ENCODE assay signal across 8 mouse cellular contexts in the genomic region with DNA sequence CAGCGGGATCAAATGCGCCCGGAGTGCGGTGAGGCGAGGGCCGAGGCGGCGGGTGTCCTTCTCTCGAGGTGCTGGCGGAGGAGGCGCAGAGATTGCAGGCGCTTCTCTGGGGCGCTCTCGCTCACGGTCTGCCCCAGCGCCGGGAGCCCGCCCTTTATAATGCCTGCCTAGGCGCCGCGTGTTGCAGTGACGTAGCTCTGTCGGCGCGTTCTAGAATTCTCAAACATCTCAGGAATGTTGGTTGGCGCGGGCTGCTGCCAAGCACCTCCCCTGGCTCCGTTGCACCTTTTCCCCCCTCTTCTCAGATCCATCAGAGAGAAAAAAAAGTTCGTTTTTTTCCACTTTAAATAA. TPM values are rescaled to one million over a fixed set of nuclear protein-coding genes. Genes with fewer than 3 reads are reported as not detected.
DNase-seq lines count a peak whose midpoint lies in the region; ATAC-seq and TF ChIP-seq lines count a peak whose summit lies in the region.

A gene (minus strand): TSS at position 130 of the 351 bp plus-strand sequence.

- no peaks in the 10 kb centered on the region for H3K9me3 ChIP-seq in erythroblast, embryonic 14.5 days (ENCODE audit: control insufficient read depth, low read length)
- H3K9me3 ChIP-seq in heart, embryonic 10.5 days, result no peaks in the 10 kb centered on the region
- no peaks in the 10 kb centered on the region for H3K9me3 ChIP-seq in kidney, embryonic 14.5 days (ENCODE audit: control insufficient read depth, low read length)
- H3K9me3 ChIP-seq in liver, embryonic 16.5 days (replicated peaks; ENCODE audit: control insufficient read depth, low read length), result no peaks in the 10 kb centered on the region

- peaks cover 70% of the 10 kb centered on the region for H3K27me3 ChIP-seq in erythroblast, embryonic 14.5 days (ENCODE audit: control insufficient read depth)
- no peaks in the 10 kb centered on the region for H3K27me3 ChIP-seq in heart, embryonic 10.5 days (ENCODE audit: insufficient read depth, poor library complexity, severe bottlenecking)
- H3K27me3 ChIP-seq in kidney, embryonic 14.5 days (ENCODE audit: control insufficient read depth, insufficient read depth, low read length), result no peaks in the 10 kb centered on the region
- H3K27me3 ChIP-seq in liver, embryonic 16.5 days (ENCODE audit: control insufficient read depth, insufficient read depth, low read depth, low read length), result peaks cover 54% of the 10 kb centered on the region

- no peaks in the 10 kb centered on the region for H3K4me1 ChIP-seq in erythroblast, embryonic 14.5 days (ENCODE audit: control insufficient read depth)
- H3K4me1 ChIP-seq in embryonic fibroblast, embryonic 13.5 days (ENCODE audit: control insufficient read depth, insufficient read depth, low read length), result peaks cover 6% of the 10 kb centered on the region
- H3K4me1 ChIP-seq in heart, embryonic 10.5 days, result peaks cover 58% of the 10 kb centered on the region
- peaks cover 25% of the 10 kb centered on the region for H3K4me1 ChIP-seq in kidney, embryonic 14.5 days (ENCODE audit: control insufficient read depth, insufficient read depth, low read length)
- no peaks in the 10 kb centered on the region; the same call in 1 of the 2 replicates for H3K4me1 ChIP-seq in liver, embryonic 16.5 days (ENCODE audit: control insufficient read depth, low read depth, low read length)

- H3K27ac ChIP-seq in embryonic fibroblast, embryonic 13.5 days (ENCODE audit: insufficient read depth, low read length), result peak within 1 kb of the TSS; percentile 99
- H3K27ac ChIP-seq in heart, embryonic 10.5 days, result peak within 1 kb of the TSS; percentile 97
- H3K27ac ChIP-seq in kidney, embryonic 14.5 days (ENCODE audit: low read depth, low read length), result peak within 1 kb of the TSS; percentile 79
- H3K27ac ChIP-seq in liver, embryonic 16.5 days (ENCODE audit: low read length), result peak within 1 kb of the TSS; percentile 40

- peak within 1 kb of the TSS; percentile 74 for H3K9ac ChIP-seq in kidney, embryonic 14.5 days (ENCODE audit: low read depth, low read length)
- H3K9ac ChIP-seq in liver, embryonic 16.5 days (ENCODE audit: low read depth, low read length), result peak within 1 kb of the TSS; percentile 36; the same call in 1 of the 2 replicates

- DNase-seq in heart, embryonic 10.5 days (ENCODE audit: low spot score), result peak; percentile 93
- DNase-seq in ovary, adult 18-20 months (ENCODE audit: low spot score), result peak; percentile 69

- peak; percentile 96 for TF ChIP-seq POLR2A in embryonic fibroblast, embryonic 13.5 days (IDR thresholded peaks at IDR 0.05; ENCODE audit: low read depth, low read length)

- ATAC-seq in erythroblast, adult 5-6 weeks (replicated peaks; ENCODE audit: low FRiP score, poor library complexity, severe bottlenecking), result no peak
- peak; percentile 51 for ATAC-seq in kidney, embryonic 14.5 days (ENCODE audit: low FRiP score, low TSS enrichment)
- ATAC-seq in liver, embryonic 16.5 days (ENCODE audit: low read depth), result peak; percentile 55
- ATAC-seq in monocyte, adult 5-6 weeks (replicated peaks; ENCODE audit: insufficient number of reproducible peaks, low FRiP score, low TSS enrichment, poor library complexity, severe bottlenecking), result no peak

- no peak for TF ChIP-seq CTCF in embryonic fibroblast, embryonic 13.5 days (IDR thresholded peaks at IDR 0.05; ENCODE audit: borderline replicate concordance, insufficient read depth, low read length)

- H3K4me2 ChIP-seq in kidney, embryonic 14.5 days (replicated peaks; ENCODE audit: low read depth, low read length), result peak within 1 kb of the TSS; percentile 79
- peak within 1 kb of the TSS; percentile 57 for H3K4me2 ChIP-seq in liver, embryonic 16.5 days (ENCODE audit: low read depth, low read length)

- WGBS in heart, embryonic 10.5 days, result under 1% methylated on average over 29 of the region's 29 CpGs
- WGBS in kidney, embryonic 14.5 days, result 0% methylated on average over 29 of the region's 29 CpGs
- under 1% methylated on average over 27 of the region's 29 CpGs for whole genome bisulfite sequencing in liver, embryonic 16.5 days (ENCODE audit: insufficient replicate concordance)

- peak within 1 kb of the TSS; percentile 51 for H3K4me3 ChIP-seq in erythroblast, embryonic 14.5 days (replicated peaks)
- peak within 1 kb of the TSS; percentile 80 for H3K4me3 ChIP-seq in embryonic fibroblast, embryonic 13.5 days (ENCODE audit: insufficient read depth, low read length)
- peak within 1 kb of the TSS; percentile 75 for H3K4me3 ChIP-seq in heart, embryonic 10.5 days
- peak within 1 kb of the TSS; percentile 63 for H3K4me3 ChIP-seq in kidney, embryonic 14.5 days (ENCODE audit: low read length)
- peak within 1 kb of the TSS; percentile 58 for H3K4me3 ChIP-seq in liver, embryonic 16.5 days (ENCODE audit: low read depth, low read length)

- peaks cover 3% of the 10 kb centered on the region; the same call in 1 of the 2 replicates for H3K36me3 ChIP-seq in erythroblast, embryonic 14.5 days (ENCODE audit: control insufficient read depth)
- peaks cover 18% of the 10 kb centered on the region for H3K36me3 ChIP-seq in heart, embryonic 10.5 days
- H3K36me3 ChIP-seq in kidney, embryonic 14.5 days (ENCODE audit: control insufficient read depth, insufficient read depth, low read length), result peaks cover 4% of the 10 kb centered on the region; the same call in 1 of the 2 replicates
- H3K36me3 ChIP-seq in liver, embryonic 16.5 days (ENCODE audit: control insufficient read depth, insufficient read depth), result no peaks in the 10 kb centered on the region

RNA-seq across cellular contexts. Expression of the gene that starts here (rescaled TPM):
- 0.04 and 0.09 TPM in 2 replicates for polyA plus RNA-seq in erythroblast, embryonic 14.5 days (2012)
- total RNA-seq in erythroblast, adult 5-6 weeks (2015; ENCODE audit: low replicate concordance), result not detected in 2 replicates
- not detected in 2 replicates for total RNA-seq in erythroblast, adult 5-6 weeks (2017; ENCODE audit: low replicate concordance)
- 464 and 759 TPM in 2 replicates for polyA plus RNA-seq in embryonic fibroblast, embryonic 13.5 days (2011; ENCODE audit: insufficient read length, low read depth, missing spikeins)
- polyA plus RNA-seq in heart, embryonic 10.5 days (2016; fragmentation: Nextera tagmentation; extraction: Ambion mirVana), result 78.7 and 82.7 TPM in 2 replicates
- polyA plus RNA-seq in kidney, embryonic 14.5 days (2014; fragmentation: Nextera tagmentation; extraction: Ambion mirVana), result 22.4 and 30.9 TPM in 2 replicates
- polyA plus RNA-seq in liver, embryonic 16.5 days (2015; fragmentation: Nextera tagmentation; extraction: Ambion mirVana), result 7.9 and 9.1 TPM in 2 replicates
- not detected in 3 replicates for total RNA-seq in monocyte, adult 5-6 weeks (2017)

Comparison
In these comparisons a context has a peak if more than half of its experiments do, and no peak if none do; other contexts are left out.
1. ATAC-seq: peak in kidney, embryonic 14.5 days (single experiment) and liver, embryonic 16.5 days (single experiment); none in erythroblast, adult 5-6 weeks (single experiment) and monocyte, adult 5-6 weeks (single experiment).
2. H3K27ac ChIP-seq: peak in every context shown above with its lines; median percentile 99 in embryonic fibroblast, embryonic 13.5 days; 97 in heart, embryonic 10.5 days; 79 in kidney, embryonic 14.5 days; 40 in liver, embryonic 16.5 days.
3. Peak in every context shown above with its lines, with median percentiles within 50 percentile points of each other: H3K4me3 ChIP-seq.